Mouse (Mus musculus): ENCODE measurements around the gene Tpcn1.

DNA sequence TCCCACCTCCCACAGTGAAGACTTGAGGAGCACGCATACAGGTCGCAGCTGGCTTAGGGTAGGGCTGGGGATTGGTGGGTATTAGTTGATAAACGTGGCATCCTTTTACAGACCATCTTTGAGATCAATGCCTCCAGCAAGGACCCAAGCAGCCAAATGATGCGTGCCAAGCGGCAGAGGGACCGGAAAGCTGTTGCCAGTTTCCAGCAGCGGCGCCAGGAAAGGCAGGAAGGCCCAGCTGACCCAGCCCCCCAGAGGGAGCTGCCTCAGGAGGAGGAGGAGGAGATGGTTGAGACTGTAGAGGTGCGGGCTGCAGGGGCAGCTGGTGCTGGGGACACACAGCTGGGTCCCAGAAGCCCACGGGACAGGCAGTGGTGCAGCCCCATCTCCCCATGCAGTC, 36.0 kb upstream of the Tpcn1 start:
- no peak for TF ChIP-seq CHD2 (IDR thresholded peaks at IDR 0.05; ENCODE audit: low read depth, low read length)
- no peak for TF ChIP-seq ZC3H11A (IDR thresholded peaks at IDR 0.05; ENCODE audit: borderline replicate concordance, low read depth, low read length)
- no peak for TF ChIP-seq ZNF384 (IDR thresholded peaks at IDR 0.05; ENCODE audit: low read depth, low read length)
- no peak for TF ChIP-seq MAFK (IDR thresholded peaks at IDR 0.05; ENCODE audit: insufficient read depth, low read depth, low read length)
